Mouse (Mus musculus) hindbrain, embryonic 14.5 days (tissue): Measurements from ENCODE around the gene Rgs3. TPM values are rescaled to one million over a fixed set of nuclear protein-coding genes. Genes with fewer than 3 reads are reported as not detected.
A peak's percentile ranks its signal among the peaks of the same experiment; 100 is the strongest.

Experiments
- ATAC-seq: fragments of 200-750 bp; cut with Nextera tagmentation; 2 replicates; pipeline ENCODE4 v1.8.0; 2017; ENCODE audit warnings: moderate number of reproducible peaks, mild to moderate bottlenecking, moderate TSS enrichment, moderate library complexity; ENCODE audit not compliant: low FRiP score
- DNase-seq: peaks from one replicate; pipeline ENCODE4 v3.0.0-alpha.2; 2015; ENCODE audit warnings: low spot score
- H3K27ac ChIP-seq: fragments of 300-500 bp; sonication (generic); 2 replicates; pipeline ENCODE4 v1.5.1; 2014; ENCODE audit warnings: mild to moderate bottlenecking, moderate library complexity
- H3K27me3 ChIP-seq: fragments of 300-500 bp; sonication (generic); 2 replicates; pipeline ENCODE4 v1.6.1; 2014; ENCODE audit warnings: mild to moderate bottlenecking, low read length, mixed read lengths; ENCODE audit not compliant: control insufficient read depth, insufficient read depth
- H3K36me3 ChIP-seq: fragments of 300-500 bp; sonication (generic); replicated peaks from 2 replicates; pipeline ENCODE4 v1.6.1; 2014; ENCODE audit not compliant: control insufficient read depth, insufficient read depth
- H3K4me1 ChIP-seq: fragments of 300-500 bp; sonication (generic); replicated peaks from 2 replicates; pipeline ENCODE4 v1.6.1; 2014; ENCODE audit warnings: antibody characterized with exemption, low read length, mixed read lengths; ENCODE audit not compliant: control insufficient read depth, insufficient read depth
- H3K4me2 ChIP-seq: fragments of 300-500 bp; sonication (generic); replicated peaks from 2 replicates; pipeline ENCODE4 v1.6.1; 2014; ENCODE audit warnings: mild to moderate bottlenecking, moderate library complexity
- H3K4me3 ChIP-seq: fragments of 300-500 bp; sonication (generic); replicated peaks from 2 replicates; pipeline ENCODE4 v1.5.1; 2014; ENCODE audit warnings: mild to moderate bottlenecking, low read length
- H3K9ac ChIP-seq: fragments of 300-500 bp; sonication (generic); 2 replicates; pipeline ENCODE4 v1.6.1; 2014
- H3K9me3 ChIP-seq: fragments of 300-500 bp; sonication (generic); 2 replicates; pipeline ENCODE4 v1.6.1; 2016; ENCODE audit warnings: low read length; ENCODE audit not compliant: control insufficient read depth
- WGBS: fragments of 180-500 bp; shearing (Covaris S2); extraction: QIAGEN DNeasy Blood & Tissue Kit; methylation state at CpG from one replicate; pipeline ENCODE4 v1.1.7; 2014; 5-methylcytosine and 5-hydroxymethylcytosine counted together
- polyA plus RNA-seq: library from polyadenylated mRNA; unstranded; fragments of >200 nt; fragmentation: Nextera tagmentation; extraction: Ambion mirVana; gene quantifications from 2 replicates; pipeline ENCODE4 v1.2.1, GENCODE M21; 2014

Rgs3 gene
- polyA plus RNA-seq, 1 experiment from 2014 or later, result 42.9 TPM

GRCm38 (mm10) chr4:62733938-62734337 is 174.3 kb downstream of the Rgs3 start:
- H3K9me3 ChIP-seq, result no peaks in the 10 kb centered on the region
- 0 out of 2 replicates have a peak, but pooled peaks cover 10% of the 10 kb centered on the region for H3K4me1 ChIP-seq
- no peak overlapping the region for H3K9ac ChIP-seq
- DNase-seq (no peak), ATAC-seq (no peak)
- WGBS, result 79% methylated on average over 3 of the region's 4 CpGs
- H3K27ac ChIP-seq, result no peak overlapping the region
- H3K27me3 ChIP-seq, result no peaks in the 10 kb centered on the region
- no peaks in the 10 kb centered on the region for H3K36me3 ChIP-seq
- H3K4me2 ChIP-seq, result no peak overlapping the region
- H3K4me3 ChIP-seq, result no peak overlapping the region

GRCm38 (mm10) chr4:62735291-62735690 is 175.6 kb downstream of the Rgs3 start:
- no peak overlapping the region for H3K4me2 ChIP-seq
- H3K4me3 ChIP-seq, result no peak overlapping the region
- DNase-seq (no peak), ATAC-seq (no peak)
- H3K4me1 ChIP-seq, result 0 out of 2 replicates have a peak, but pooled peaks cover 10% of the 10 kb centered on the region
- 78% methylated on average over 8 of the region's 8 CpGs for WGBS
- no peak overlapping the region for H3K9ac ChIP-seq
- H3K9me3 ChIP-seq, result no peaks in the 10 kb centered on the region
- no peaks in the 10 kb centered on the region for H3K27me3 ChIP-seq
- H3K36me3 ChIP-seq, result no peaks in the 10 kb centered on the region
- no peak overlapping the region for H3K27ac ChIP-seq

GRCm38 (mm10) chr4:62735878-62736277 is 176.2 kb downstream of the Rgs3 start:
- Histone ChIP-seq H3K4me1 (0 out of 2 replicates have a peak, but pooled peaks cover 10% of the 10 kb centered on the region), H3K9me3 (no peaks in the 10 kb centered on the region), H3K9ac (no peak overlapping the region), H3K4me2 (no peak overlapping the region), H3K27ac (no peak overlapping the region), H3K36me3 (no peaks in the 10 kb centered on the region), H3K4me3 (no peak overlapping the region), H3K27me3 (no peaks in the 10 kb centered on the region)
- DNase-seq, result no peak
- 61% methylated on average over 9 of the region's 9 CpGs for WGBS
- no peak for ATAC-seq

- H3K9me3 ChIP-seq, result no peaks in the 10 kb centered on the region
- no peaks in the 10 kb centered on the region for H3K36me3 ChIP-seq
- H3K9ac ChIP-seq, result no peak overlapping the region
- 0 out of 2 replicates have a peak, but pooled peaks cover 10% of the 10 kb centered on the region for H3K4me1 ChIP-seq
- no peak overlapping the region for H3K27ac ChIP-seq
- no peak overlapping the region for H3K4me2 ChIP-seq
- ATAC-seq (no peak), DNase-seq (no peak)
- WGBS, result 53% methylated on average over 7 of the region's 7 CpGs
- no peaks in the 10 kb centered on the region for H3K27me3 ChIP-seq
- H3K4me3 ChIP-seq, result no peak overlapping the region
These were observed 176.8 kb downstream of the Rgs3 start for GRCm38 (mm10) chr4:62736421-62736820.

DNA sequence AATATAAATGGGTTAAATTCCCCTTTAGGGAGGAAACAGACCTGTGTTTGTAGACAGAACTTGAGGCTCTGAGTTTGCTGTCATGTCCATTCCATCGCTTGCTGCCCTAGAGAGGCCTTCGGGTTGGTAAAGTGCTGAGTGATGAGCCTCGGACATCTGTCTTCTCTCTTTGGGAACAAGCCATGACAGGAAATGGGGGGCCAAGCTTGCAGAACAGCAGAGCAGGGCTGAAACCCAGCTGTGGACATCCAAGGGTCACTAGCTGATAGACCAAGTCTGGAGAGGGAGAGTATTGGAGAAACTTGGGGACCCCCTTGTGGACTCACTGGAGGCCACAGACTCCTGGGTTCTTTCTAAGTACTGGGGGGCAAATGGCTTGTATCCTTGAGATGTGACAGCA is 177.3 kb downstream of the Rgs3 start:
- DNase-seq, result no peak
- Histone ChIP-seq H3K4me1 (0 out of 2 replicates have a peak, but pooled peaks cover 10% of the 10 kb centered on the region), H3K9me3 (no peaks in the 10 kb centered on the region), H3K4me3 (no peak overlapping the region), H3K9ac (no peak overlapping the region), H3K27ac (no peak overlapping the region), H3K27me3 (no peaks in the 10 kb centered on the region), H3K36me3 (no peaks in the 10 kb centered on the region), H3K4me2 (no peak overlapping the region)
- WGBS, result 92% methylated on average over 3 of the region's 3 CpGs
- no peak for ATAC-seq

- H3K4me1 ChIP-seq, result 0 out of 2 replicates have a peak, but pooled peaks cover 10% of the 10 kb centered on the region
- no peak overlapping the region for H3K27ac ChIP-seq
- ATAC-seq (no peak), DNase-seq (peak; percentile 47)
- H3K9ac ChIP-seq, result no peak overlapping the region
- 66% methylated on average over 9 of the region's 9 CpGs for WGBS
- no peaks in the 10 kb centered on the region for H3K36me3 ChIP-seq
- no peaks in the 10 kb centered on the region for H3K9me3 ChIP-seq
- H3K4me2 ChIP-seq, result no peak overlapping the region
- H3K4me3 ChIP-seq, result no peak overlapping the region
- no peaks in the 10 kb centered on the region for H3K27me3 ChIP-seq
These were observed 178.5 kb downstream of the Rgs3 start for GRCm38 (mm10) chr4:62737983-62738695.

DNA sequence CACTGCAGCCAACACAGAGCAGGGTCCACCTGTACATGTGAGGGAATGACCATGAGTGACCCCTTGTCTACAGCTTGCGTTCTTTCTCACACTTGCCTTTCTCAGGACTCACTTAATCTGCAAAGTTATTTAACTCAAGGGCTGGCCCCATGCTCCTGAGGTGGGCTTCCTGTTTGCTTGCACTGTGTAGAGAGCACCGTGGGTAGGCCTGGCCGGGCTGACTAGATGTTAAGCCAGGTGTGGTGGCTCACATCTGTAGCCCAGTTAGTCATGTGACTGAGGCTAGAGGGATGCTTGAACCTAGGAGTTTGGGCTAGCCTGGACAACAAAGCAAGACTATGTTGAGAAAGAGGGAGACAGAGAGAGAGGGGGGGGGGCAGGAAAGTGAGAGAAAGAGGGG is 179.3 kb downstream of the Rgs3 start:
- H3K4me3 ChIP-seq, result no peak overlapping the region
- no peaks in the 10 kb centered on the region for H3K36me3 ChIP-seq
- ATAC-seq (no peak), DNase-seq (no peak)
- no peak overlapping the region for H3K9ac ChIP-seq
- H3K27ac ChIP-seq, result no peak overlapping the region
- H3K27me3 ChIP-seq, result no peaks in the 10 kb centered on the region
- no peaks in the 10 kb centered on the region for H3K9me3 ChIP-seq
- 0 out of 2 replicates have a peak, but pooled peaks cover 10% of the 10 kb centered on the region for H3K4me1 ChIP-seq
- no peak overlapping the region for H3K4me2 ChIP-seq
- 84% methylated on average over 3 of the region's 3 CpGs for WGBS

GRCm38 (mm10) chr4:62739591-62739990 is 179.9 kb downstream of the Rgs3 start:
- Histone ChIP-seq H3K9ac (no peak overlapping the region), H3K27ac (no peak overlapping the region), H3K27me3 (no peaks in the 10 kb centered on the region), H3K36me3 (no peaks in the 10 kb centered on the region), H3K9me3 (no peaks in the 10 kb centered on the region), H3K4me1 (peaks cover 10% of the 10 kb centered on the region; the same call in 1 of the 2 replicates), H3K4me3 (no peak overlapping the region), H3K4me2 (no peak overlapping the region)
- ATAC-seq (no peak), DNase-seq (no peak)
- 96% methylated on average over 4 of the region's 4 CpGs for WGBS

DNA sequence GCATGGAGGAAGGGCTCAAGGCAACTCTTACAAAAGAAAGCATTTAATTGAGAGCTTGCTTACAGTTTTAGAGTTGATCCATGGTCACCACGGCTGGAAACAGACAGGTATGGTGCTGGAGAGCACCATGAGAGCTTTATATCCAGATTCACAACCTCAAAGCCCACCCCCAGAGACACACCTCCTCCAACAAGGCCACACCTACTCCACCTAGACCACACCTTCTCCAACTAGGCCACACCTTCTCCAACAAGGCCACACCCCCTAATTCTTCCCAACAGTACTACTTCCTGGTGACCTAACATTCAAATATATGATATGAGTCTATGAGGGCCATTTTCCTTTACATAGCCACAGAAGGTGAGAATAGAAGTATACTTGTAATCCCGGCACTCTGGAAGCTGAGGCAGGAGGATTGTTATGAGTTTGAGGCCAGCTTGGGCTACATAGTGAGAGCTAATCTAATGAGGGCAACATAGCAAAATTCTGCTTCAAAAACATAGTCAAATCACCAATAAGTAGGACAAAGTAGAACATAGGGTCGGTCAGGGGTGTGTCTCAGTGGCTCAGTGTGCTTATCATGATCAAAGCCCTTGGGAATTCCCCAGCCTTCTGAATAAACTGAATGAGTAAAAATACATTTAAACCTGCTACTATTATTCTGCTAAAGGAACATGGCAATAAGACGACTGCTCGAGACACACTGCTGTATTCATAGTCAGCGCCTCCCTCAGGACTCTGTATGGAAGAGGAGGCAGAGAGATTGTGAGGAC is 180.8 kb downstream of the Rgs3 start:
- Histone ChIP-seq H3K36me3 (no peaks in the 10 kb centered on the region), H3K27ac (no peak overlapping the region), H3K9me3 (no peaks in the 10 kb centered on the region), H3K4me2 (no peak overlapping the region), H3K9ac (no peak overlapping the region), H3K27me3 (no peaks in the 10 kb centered on the region), H3K4me1 (peaks cover 13% of the 10 kb centered on the region; the same call in 1 of the 2 replicates), H3K4me3 (no peak overlapping the region)
- ATAC-seq (no peak), DNase-seq (no peak)
- 84% methylated on average over 6 of the region's 6 CpGs for WGBS
